Mouse (Mus musculus) CH12.LX (cell line): ENCODE results near the gene Rims1. TPM values are rescaled to one million over a fixed set of nuclear protein-coding genes. Genes with fewer than 3 reads are reported as not detected.

ENCODE experiments used
- DNase-seq: peaks from one replicate; pipeline ENCODE4 v3.0.0-alpha.2; 2013; ENCODE audit errors: extremely low read depth
- H3K27ac ChIP-seq: 2 replicates; pipeline ENCODE4 v1.5.1; 2012; ENCODE audit warnings: low read depth, mild to moderate bottlenecking, control low read depth, moderate library complexity; ENCODE audit not compliant: insufficient read depth
- H3K27me3 ChIP-seq: replicated peaks from 2 replicates; pipeline ENCODE3; 2012; ENCODE audit warnings: inconsistent platforms
- H3K36me3 ChIP-seq, 2 experiments: replicated peaks in 1 of 2; 2 replicates each; pipeline versions ENCODE3 to v1.6.1; 2012; ENCODE audit warnings: inconsistent platforms in 1 of 2, low read length in 1 of 2, mild to moderate bottlenecking in 1 of 2, mixed read lengths in 1 of 2, moderate library complexity in 1 of 2; ENCODE audit not compliant: control insufficient read depth in 1 of 2, insufficient read depth in 1 of 2
- H3K4me1 ChIP-seq, 2 experiments: 2 replicates each; pipeline ENCODE4 v1.6.1; 2012; ENCODE audit warnings: inconsistent platforms in 1 of 2, moderate library complexity in 1 of 2; ENCODE audit not compliant: insufficient read depth in 2 of 2, control insufficient read depth in 1 of 2
- H3K4me2 ChIP-seq: 2 replicates; pipeline ENCODE4 v1.6.1; 2012; ENCODE audit warnings: low read depth, mild to moderate bottlenecking, control low read depth; ENCODE audit not compliant: poor library complexity, insufficient read depth, severe bottlenecking
- H3K4me3 ChIP-seq, 3 experiments: fragments of 150-350 bp in 1 of 3; sonication (generic) in 1 of 3; replicated peaks in 1 of 3; 2 replicates each; pipeline versions ENCODE3 to v1.5.1; 2011 to 2012; ENCODE audit warnings: low read depth in 2 of 3, low read length in 2 of 3, mild to moderate bottlenecking in 2 of 3, moderate library complexity in 2 of 3, control low read depth in 1 of 3, improper control_type of control experiment in 1 of 3, inconsistent platforms in 1 of 3, mixed read lengths in 1 of 3; ENCODE audit not compliant: poor library complexity in 1 of 3
- H3K79me2 ChIP-seq: replicated peaks from 2 replicates; pipeline ENCODE4 v1.6.1; 2012; ENCODE audit warnings: mild to moderate bottlenecking, moderate library complexity; ENCODE audit not compliant: control insufficient read depth, poor library complexity, insufficient read depth, severe bottlenecking; ENCODE audit errors: extremely low read depth
- H3K9ac ChIP-seq: 2 replicates; pipeline ENCODE4 v1.6.1; 2012; ENCODE audit warnings: low read depth, mild to moderate bottlenecking, control low read depth, moderate library complexity; ENCODE audit not compliant: insufficient read depth
- H3K9me3 ChIP-seq: replicated peaks from 2 replicates; pipeline ENCODE3; 2012; ENCODE audit warnings: low read length, inconsistent platforms, mixed read lengths
- CHD2 ChIP-seq: IDR thresholded peaks from 2 replicates; pipeline ENCODE4 v1.6.1; 2011; ENCODE audit warnings: low read length, improper control_type of control experiment
- E2F4 ChIP-seq: IDR thresholded peaks from 2 replicates; pipeline ENCODE4 v1.6.1; 2011; ENCODE audit warnings: low read depth, low read length, improper control_type of control experiment; ENCODE audit not compliant: insufficient replicate concordance
- ELF1 ChIP-seq: IDR thresholded peaks from 2 replicates; pipeline ENCODE4 v1.6.1; 2014; ENCODE audit warnings: low read depth, mild to moderate bottlenecking, inconsistent platforms, low read length, improper control_type of control experiment
- HCFC1 ChIP-seq: IDR thresholded peaks from 2 replicates; pipeline ENCODE4 v1.6.1; 2012; ENCODE audit warnings: low read depth, mild to moderate bottlenecking, inconsistent platforms, low read length, improper control_type of control experiment
- KAT2A ChIP-seq: IDR thresholded peaks from 2 replicates; pipeline ENCODE4 v1.6.1; 2012; ENCODE audit warnings: low read length, improper control_type of control experiment, inconsistent platforms; ENCODE audit not compliant: insufficient replicate concordance
- MAZ ChIP-seq: IDR thresholded peaks from 2 replicates; pipeline ENCODE4 v1.6.1; 2012; ENCODE audit warnings: low read depth, mild to moderate bottlenecking, inconsistent platforms, low read length, improper control_type of control experiment, moderate library complexity
- MEF2A ChIP-seq: IDR thresholded peaks from 2 replicates; pipeline ENCODE4 v1.6.1; 2014; ENCODE audit warnings: low read depth, mild to moderate bottlenecking, inconsistent platforms, low read length, improper control_type of control experiment, borderline replicate concordance
- MXI1 ChIP-seq: IDR thresholded peaks from 2 replicates; pipeline ENCODE4 v1.6.1; 2011; ENCODE audit warnings: mild to moderate bottlenecking, low read depth, low read length, improper control_type of control experiment
- MYC ChIP-seq: IDR thresholded peaks from 2 replicates; pipeline ENCODE4 v1.6.1; 2011; ENCODE audit warnings: low read depth, mild to moderate bottlenecking, improper control_type of control experiment, low read length
- NELFE ChIP-seq: IDR thresholded peaks from 2 replicates; pipeline ENCODE4 v1.6.1; 2011; ENCODE audit warnings: low read depth, low read length, improper control_type of control experiment
- NRF1 ChIP-seq: IDR thresholded peaks from 2 replicates; pipeline ENCODE4 v1.6.1; 2014; ENCODE audit warnings: low read depth, mild to moderate bottlenecking, inconsistent platforms, low read length, improper control_type of control experiment, moderate library complexity
- PAX5 ChIP-seq: IDR thresholded peaks from 2 replicates; pipeline ENCODE4 v1.6.1; 2012; ENCODE audit warnings: low read length, inconsistent platforms, mixed read lengths
- POLR2AphosphoS2 ChIP-seq: IDR thresholded peaks from 2 replicates; pipeline ENCODE4 v1.6.1; 2011; ENCODE audit warnings: low read depth, low read length, improper control_type of control experiment
- RAD21 ChIP-seq: IDR thresholded peaks from 2 replicates; pipeline ENCODE4 v1.6.1; 2011; ENCODE audit warnings: low read depth, mild to moderate bottlenecking, low read length, improper control_type of control experiment, moderate library complexity
- SMC3 ChIP-seq: IDR thresholded peaks from 2 replicates; pipeline ENCODE4 v1.6.1; 2011; ENCODE audit warnings: low read depth, low read length, improper control_type of control experiment
- TCF12 ChIP-seq: IDR thresholded peaks from 2 replicates; pipeline ENCODE4 v1.6.1; 2014; ENCODE audit warnings: low read depth, mild to moderate bottlenecking, inconsistent platforms, low read length, improper control_type of control experiment
- USF2 ChIP-seq: conservative IDR thresholded peaks from 2 replicates; pipeline ENCODE4 v1.6.1; 2011; ENCODE audit warnings: low read depth, low read length, improper control_type of control experiment
- ZC3H11A ChIP-seq: IDR thresholded peaks from 2 replicates; pipeline ENCODE4 v1.6.1; 2012; ENCODE audit warnings: low read depth, mild to moderate bottlenecking, inconsistent platforms, low read length, improper control_type of control experiment
- ZKSCAN1 ChIP-seq: IDR thresholded peaks from 2 replicates; pipeline ENCODE4 v1.6.1; 2012; ENCODE audit warnings: low read depth, inconsistent platforms, low read length, improper control_type of control experiment, borderline replicate concordance
- ZMIZ1 ChIP-seq: IDR thresholded peaks from 2 replicates; pipeline ENCODE4 v1.6.1; 2012; ENCODE audit warnings: low read depth, mild to moderate bottlenecking, inconsistent platforms, low read length, improper control_type of control experiment
- ZNF384 ChIP-seq: IDR thresholded peaks from 2 replicates; pipeline ENCODE4 v1.6.1; 2012; ENCODE audit warnings: low read depth, low read length, improper control_type of control experiment, inconsistent platforms
- dilution Hi-C: fragments of 300-500 bp; cut with MboI; formaldehyde crosslinking; loops from 2 replicates; pipeline ENCODE4 v1.14.3; 2020; ENCODE audit warnings: low sequenced_read_pairs; ENCODE audit not compliant: extremely low pct_unique_long_range_greater_than_20kb, extremely low pct_ligation_motif_present
- in situ Hi-C: fragments of 300-500 bp; cut with MboI; formaldehyde crosslinking; loops from 3 replicates; pipeline ENCODE4 v1.14.3; 2019; ENCODE audit warnings: low sequenced_read_pairs, low pct_ligation_motif_present, low pct_unique_long_range_greater_than_20kb, mixed read lengths
- polyA plus RNA-seq: library from polyadenylated mRNA; unstranded; fragments of >175 nt; gene quantifications from 2 replicates; pipeline ENCODE4 v1.2.1, GENCODE M21; 2012; ENCODE audit warnings: low read depth; ENCODE audit not compliant: insufficient read length
- total RNA-seq, 2 experiments: library from RNA; depleted of rRNA; stranded (reverse); fragments of 300-350 nt in 1 of 2; fragments of >200 nt in 1 of 2; gene quantifications; 2 replicates each; pipeline ENCODE4 v1.2.3; 2012 to 2014

Rims1 gene
- total and polyA plus RNA-seq, 3 experiments, result not detected

DNA sequence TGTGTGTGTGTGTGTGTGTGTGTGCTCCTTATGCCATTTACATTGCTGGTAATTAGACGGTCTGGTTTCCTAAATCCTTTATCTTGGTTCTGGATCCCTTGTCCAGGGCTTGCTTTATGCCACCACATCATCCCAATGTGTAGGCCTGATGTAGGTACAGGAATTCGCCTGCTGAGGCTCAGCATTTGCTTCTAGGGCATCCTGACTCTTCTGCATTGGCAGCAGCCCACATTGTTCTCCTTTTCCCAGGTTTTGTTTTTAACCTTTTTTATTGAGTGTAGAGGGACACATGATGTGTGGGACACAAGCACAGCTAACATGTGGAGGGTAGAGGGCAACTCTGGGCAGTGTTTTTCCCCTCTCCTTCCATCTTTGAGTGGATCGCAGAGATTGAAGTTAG is 166.1 kb downstream of the Rims1 start:
- TF ChIP-seq KAT2A, result no peak
- no peak for TF ChIP-seq ZNF384
- TF ChIP-seq MEF2A, result no peak
- no peak for TF ChIP-seq NELFE
- TF ChIP-seq HCFC1, result no peak
- no peak for TF ChIP-seq ELF1
- TF ChIP-seq E2F4, result no peak
- TF ChIP-seq NRF1, result no peak
- no peak for TF ChIP-seq MXI1
- TF ChIP-seq RAD21, result no peak
- TF ChIP-seq POLR2AphosphoS2, result no peak
- TF ChIP-seq USF2, result no peak
- no peak for TF ChIP-seq TCF12
- TF ChIP-seq MAZ, result no peak
- no peak for TF ChIP-seq ZMIZ1
- no peak for TF ChIP-seq ZKSCAN1
- no peak for TF ChIP-seq PAX5
- no peak for TF ChIP-seq SMC3
- TF ChIP-seq, all 38 proteins: peak for 0
- no peak for DNase-seq
- H3K36me3 ChIP-seq, result no peaks in the 10 kb centered on the region
- no peak overlapping the region for H3K27ac ChIP-seq
- no peaks in the 10 kb centered on the region for H3K27me3 ChIP-seq
- no peak overlapping the region for H3K9ac ChIP-seq
- in situ Hi-C loops, result no loop called here
- H3K4me3 ChIP-seq, result no peak overlapping the region
- no peak overlapping the region for H3K4me2 ChIP-seq
- no peaks in the 10 kb centered on the region for H3K9me3 ChIP-seq
- H3K4me1 ChIP-seq, result peaks cover 0 to 2% of the 10 kb centered on the region in 2 experiments; a peak in 1 of 4 replicates
- dilution Hi-C loops, result no loop called here
- H3K79me2 ChIP-seq, result no peaks in the 10 kb centered on the region

DNA sequence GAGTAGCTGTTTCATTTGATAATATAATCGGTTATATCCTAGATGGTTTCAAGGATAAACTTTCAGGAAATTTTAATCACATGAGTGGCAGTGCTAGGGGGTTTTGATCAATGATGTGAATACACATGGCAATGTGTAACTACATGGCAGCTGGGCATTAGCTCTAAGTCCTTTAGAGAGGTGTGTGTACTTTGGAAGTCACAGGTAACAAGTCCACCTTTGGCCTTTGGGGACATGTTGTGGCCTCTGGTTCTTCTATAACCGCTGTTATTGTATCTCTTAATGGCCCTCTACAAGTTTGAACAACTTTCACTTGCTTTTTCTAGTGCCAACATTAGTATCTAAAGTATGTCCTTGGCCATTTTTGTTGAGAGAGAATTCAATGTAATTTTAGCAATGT is 171.9 kb downstream of the Rims1 start:
- H3K4me3 ChIP-seq, result no peak overlapping the region
- no peak for TF ChIP-seq CHD2
- TF ChIP-seq SMC3, result no peak
- TF ChIP-seq ZKSCAN1, result no peak
- no peak for TF ChIP-seq HCFC1
- TF ChIP-seq ZC3H11A, result no peak
- TF ChIP-seq MYC, result no peak
- TF ChIP-seq E2F4, result no peak
- no peak for TF ChIP-seq MXI1
- no peaks in the 10 kb centered on the region for H3K36me3 ChIP-seq
- H3K4me2 ChIP-seq, result no peak overlapping the region
- DNase-seq, result no peak
- no peak overlapping the region for H3K9ac ChIP-seq
- dilution Hi-C loops, result no loop called here
- H3K4me1 ChIP-seq, result peaks cover 0 to 2% of the 10 kb centered on the region in 2 experiments; a peak in 1 of 4 replicates
- H3K27me3 ChIP-seq, result no peaks in the 10 kb centered on the region
- in situ Hi-C loops, result no loop called here
- no peak overlapping the region for H3K27ac ChIP-seq
- no peaks in the 10 kb centered on the region for H3K9me3 ChIP-seq
- H3K79me2 ChIP-seq, result no peaks in the 10 kb centered on the region
